Mouse (Mus musculus) right cerebral cortex, postnatal 14 days (tissue): ENCODE data around the gene Jmjd6.
A peak's percentile ranks its signal among the peaks of the same experiment; 100 is the strongest.

Experiments used
- DNase-seq: peaks from one replicate; pipeline ENCODE4 v3.0.0; 2022

The Jmjd6 gene

DNA sequence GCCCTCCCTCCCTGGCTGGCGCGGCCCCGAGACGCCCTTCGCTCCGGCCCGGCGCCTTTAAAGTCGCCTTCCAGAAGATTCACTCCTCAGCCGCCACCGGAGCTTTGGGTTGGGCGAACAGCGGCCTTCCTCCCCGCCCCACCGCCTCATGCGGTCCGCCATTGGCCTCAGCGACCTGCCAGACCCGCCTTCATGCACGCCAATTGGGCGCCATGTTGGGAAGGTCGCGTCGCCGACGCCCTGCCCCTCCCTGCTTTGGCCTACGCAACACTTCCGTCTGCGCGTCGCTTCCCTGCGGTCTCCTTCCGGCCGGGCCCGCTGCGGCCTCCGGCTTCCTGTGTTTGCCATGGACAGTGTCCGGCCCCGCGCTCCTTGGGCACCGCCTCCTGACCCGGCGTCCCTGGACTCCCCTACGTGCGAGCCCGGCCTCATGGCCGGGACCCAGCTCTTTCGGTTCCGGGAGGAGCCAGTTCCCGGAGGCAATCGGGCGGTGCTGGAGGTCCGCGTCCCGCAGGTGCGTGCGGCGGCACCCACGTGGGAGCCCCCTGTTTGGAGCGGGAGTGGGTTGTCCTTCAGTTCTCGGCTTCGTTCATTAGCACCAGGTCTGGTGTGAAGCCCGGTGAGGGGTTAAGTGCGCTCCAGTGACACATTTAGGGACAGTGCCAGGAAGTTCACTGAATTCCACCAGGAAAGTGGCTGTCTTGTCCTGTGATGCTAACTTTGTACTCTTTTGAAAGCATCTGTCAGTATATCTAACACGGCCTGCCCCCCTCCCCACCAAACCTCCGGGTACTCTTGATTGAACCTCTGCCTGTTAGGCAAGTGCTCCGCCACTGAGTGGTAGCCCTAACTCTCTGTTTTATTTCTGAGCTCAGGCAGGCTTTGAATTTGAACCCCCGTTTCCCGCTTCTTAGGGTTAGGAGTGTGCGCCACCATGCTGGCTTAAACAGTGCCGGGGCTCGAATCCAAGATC, at the start of gene Jmjd6, which contains the start of gene Mettl23:
Gene Jmjd6 (minus strand): TSS at position 189 of the 973 bp plus-strand sequence.
Gene Mettl23 (plus strand): TSS at position 18 of the 973 bp plus-strand sequence.
- peak; percentile 97 for DNase-seq

DNA sequence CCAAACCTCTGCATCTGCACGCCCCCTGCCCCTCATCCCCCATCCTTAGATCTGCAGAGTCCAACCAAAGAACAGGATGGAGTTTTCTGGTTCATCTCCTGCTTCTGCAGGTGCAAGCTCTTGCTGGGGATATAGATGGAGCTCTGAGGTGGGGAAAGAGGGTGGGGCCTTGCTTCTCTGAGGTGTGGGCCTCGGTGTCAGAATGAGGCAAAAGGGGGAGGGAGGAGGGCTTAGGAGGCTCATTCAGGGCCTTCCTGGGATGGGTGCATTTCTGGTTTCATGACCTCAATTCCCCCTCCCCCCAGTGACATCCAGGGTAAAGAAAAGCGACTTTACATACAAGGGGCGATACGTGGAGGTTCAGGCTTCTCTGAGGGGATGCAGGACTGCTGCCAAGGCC, 43.9 kb upstream of the Jmjd6 start:
- no peak for DNase-seq

GRCm38 (mm10) chr11:116885275-116886151, 42.3 kb upstream of the Jmjd6 start:
- DNase-seq: peak; percentile 83

- DNase-seq: no peak
Measured at GRCm38 (mm10) chr11:116884061-116884460, 40.8 kb upstream of the Jmjd6 start.

DNA sequence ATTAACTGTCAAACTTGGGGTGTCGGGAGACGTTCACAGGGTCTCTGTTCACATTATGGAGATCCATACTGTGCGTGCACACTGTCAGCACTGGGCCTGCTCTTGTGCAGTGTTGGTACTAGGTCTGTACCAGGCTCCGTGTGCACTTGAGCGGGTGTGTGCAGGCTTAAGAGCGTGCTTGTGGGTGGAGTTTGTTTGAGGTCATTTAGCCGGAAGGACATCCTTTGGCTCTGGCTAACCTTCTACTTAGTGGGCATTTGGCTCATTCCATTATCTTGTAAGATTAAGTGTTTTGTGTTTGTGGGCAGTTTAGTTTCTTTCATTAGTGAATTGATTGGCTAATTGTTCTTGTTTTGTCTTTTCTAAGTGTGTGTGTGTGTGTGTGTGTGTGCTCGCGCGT, 39.2 kb upstream of the Jmjd6 start:
- DNase-seq: no peak

DNA sequence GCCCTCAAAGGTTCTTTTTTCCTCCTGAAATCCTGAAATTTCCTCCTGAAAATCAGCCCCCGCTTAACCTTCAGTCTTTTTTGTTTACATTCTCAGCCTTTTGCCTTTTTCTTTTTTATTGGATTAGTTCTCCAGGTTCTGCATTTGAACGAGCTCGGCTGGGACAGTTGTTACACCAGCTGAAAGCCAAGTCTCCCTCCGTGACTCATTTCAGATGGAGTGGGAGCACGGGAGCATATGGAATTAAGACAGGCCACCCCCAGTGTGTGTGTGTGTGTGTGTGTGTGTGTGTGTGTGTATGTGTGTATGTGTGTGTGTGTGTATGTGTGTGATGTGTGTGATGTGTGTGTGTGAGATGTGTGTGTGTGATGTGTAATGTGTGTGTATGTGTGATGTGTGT, 38.2 kb upstream of the Jmjd6 start:
- no peak for DNase-seq

- DNase-seq: peak; percentile 35
Measured at GRCm38 (mm10) chr11:116880839-116881238, 37.6 kb upstream of the Jmjd6 start.

DNA sequence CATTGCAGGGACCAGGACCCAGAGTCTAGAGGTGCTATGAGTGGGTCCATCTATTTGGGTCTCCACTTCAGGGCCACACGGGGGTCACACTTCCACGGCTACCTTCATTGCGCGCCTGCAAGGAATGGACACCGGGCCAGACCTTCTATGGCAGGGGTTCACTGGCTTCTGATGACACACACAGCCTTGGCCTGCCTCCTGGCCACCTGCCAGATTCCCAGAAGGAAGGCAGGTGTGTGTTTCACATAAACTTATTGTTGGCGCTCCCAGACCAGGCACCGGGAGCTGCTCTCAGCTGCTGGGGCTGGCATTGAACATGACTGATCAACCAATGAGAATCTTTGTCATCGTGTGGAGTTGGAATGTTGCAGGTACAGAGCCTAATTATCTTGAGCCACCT, 35.2 kb upstream of the Jmjd6 start:
- no peak for DNase-seq

GRCm38 (mm10) chr11:116873987-116874386, 30.7 kb upstream of the Jmjd6 start:
- DNase-seq: peak; percentile 40

DNA sequence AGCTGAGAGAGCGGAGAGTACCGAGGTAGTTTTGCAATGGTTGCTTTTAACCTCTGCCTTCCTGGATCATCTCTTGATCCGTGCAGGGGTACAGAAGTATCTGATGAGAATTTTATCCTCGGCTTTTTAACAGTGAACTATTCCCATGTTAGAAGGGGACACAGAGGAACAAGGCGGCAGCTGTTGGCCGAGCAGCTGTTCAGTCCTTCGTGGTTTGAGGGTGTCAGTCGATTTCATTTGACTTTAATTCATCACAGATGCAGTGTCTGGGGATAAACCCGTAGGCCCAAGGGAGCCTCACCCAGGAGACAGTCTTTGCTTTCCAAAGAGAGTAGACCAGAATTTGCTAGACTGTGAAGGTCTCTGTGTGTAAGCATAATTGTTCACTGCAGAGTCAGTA, 28.3 kb upstream of the Jmjd6 start:
- no peak for DNase-seq

DNA sequence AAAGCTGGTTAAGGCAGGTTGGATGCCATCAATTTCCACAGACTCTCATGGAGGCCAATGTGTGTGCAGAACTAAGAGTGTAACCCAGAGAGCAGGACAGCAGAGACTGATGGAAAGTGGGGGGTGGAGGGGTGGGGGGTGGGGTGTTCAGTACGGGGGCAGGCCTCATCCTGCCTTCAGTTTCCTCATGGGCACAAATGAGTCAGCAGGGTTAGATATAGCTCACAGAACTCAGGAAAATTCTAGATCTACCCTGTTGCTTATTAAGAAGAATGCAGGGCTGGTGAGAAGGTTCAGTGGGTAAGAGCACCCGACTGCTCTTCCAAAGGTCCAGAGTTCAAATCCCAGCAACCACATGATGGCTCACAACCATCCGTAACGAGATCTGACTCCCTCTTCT, 26.4 kb upstream of the Jmjd6 start:
- no peak for DNase-seq

DNA sequence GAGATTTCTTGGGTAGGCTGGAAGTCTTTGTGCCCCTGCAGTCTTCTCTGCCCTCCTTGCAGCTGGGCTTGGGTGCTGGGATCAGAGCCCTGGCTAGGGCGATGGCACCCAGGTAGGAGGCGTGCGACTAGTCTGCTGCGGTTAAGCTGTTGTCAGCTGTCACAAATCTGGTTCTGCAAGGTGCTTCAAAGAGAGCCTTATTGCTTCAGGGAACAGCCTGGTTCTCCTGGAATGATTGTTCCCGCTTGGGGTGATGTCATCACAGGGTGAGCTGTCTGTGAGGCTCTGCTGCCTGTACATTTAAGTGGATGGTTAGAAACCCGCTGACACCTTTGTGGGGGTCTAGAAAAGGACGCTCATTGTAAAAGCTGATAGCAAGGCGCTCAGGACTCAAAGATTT, 26.0 kb upstream of the Jmjd6 start:
- no peak for DNase-seq

- no peak for DNase-seq
Measured at GRCm38 (mm10) chr11:116868129-116868528, 24.9 kb upstream of the Jmjd6 start.

GRCm38 (mm10) chr11:116865945-116866585, 22.8 kb upstream of the Jmjd6 start:
- no peak for DNase-seq

- no peak for DNase-seq
Measured at GRCm38 (mm10) chr11:116864444-116864843, 21.2 kb upstream of the Jmjd6 start.

GRCm38 (mm10) chr11:116857183-116857850, 14.1 kb upstream of the Jmjd6 start:
- no peak for DNase-seq

DNA sequence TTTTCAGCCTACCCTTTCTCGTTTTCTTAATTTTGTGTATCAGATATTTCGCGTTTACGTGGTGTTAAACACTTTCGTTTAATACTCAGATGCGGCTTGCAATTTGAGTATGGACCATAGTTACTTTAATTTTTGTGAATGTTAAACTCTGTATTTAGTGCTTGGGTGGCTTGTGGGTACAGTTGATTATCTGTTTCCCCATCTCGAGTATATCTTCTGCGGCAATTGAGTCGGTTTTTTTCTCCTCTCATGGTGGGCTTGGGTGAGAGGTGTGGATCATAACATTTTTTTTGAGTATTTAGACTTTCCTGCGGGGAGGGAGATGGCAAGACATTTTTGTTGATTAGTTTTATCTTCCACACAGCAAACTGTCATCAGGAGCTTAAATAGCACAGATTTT, 11.0 kb upstream of the Jmjd6 start:
- DNase-seq: no peak

- peak; percentile 98 for DNase-seq
Measured at GRCm38 (mm10) chr11:116853512-116853928, 10.3 kb upstream of the Jmjd6 start.

DNA sequence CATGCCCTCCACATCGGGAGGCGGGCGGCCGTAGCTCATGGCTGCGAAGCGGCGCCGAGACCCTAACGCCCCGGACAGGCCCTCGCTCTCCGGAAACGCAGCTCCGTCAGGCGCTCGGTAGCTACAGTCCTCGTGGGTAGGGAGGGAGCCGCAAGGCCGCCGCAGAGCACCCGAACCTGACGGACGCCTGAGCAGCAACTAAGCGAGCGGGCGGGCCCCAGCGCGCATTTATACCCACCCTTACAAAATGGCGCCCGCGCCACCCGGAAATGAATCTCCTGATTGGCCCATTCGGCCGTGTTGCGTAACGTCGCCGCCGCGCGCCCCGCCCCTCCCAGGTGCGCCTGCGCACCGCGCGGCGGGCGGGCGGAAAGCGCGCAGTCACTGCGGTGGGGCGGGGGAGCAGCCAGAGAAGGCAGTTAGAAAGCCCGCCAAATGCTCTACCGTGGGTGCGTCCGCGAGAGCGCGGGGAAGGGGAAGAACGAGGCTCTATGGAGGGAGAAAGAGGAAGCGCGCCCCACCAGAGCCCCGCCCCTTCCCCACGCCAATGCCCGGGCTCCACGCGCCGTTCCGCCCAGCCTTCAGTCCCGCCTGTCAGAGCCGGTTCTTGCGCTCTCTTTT, 9.8 kb upstream of the Jmjd6 start, which contains the start of gene Srsf2:
Gene Srsf2 (minus strand): TSS at position 204 of the 621 bp plus-strand sequence.
- DNase-seq: peak; percentile 96

- DNase-seq: peak; percentile 79
Measured at GRCm38 (mm10) chr11:116852291-116852890, 9.1 kb upstream of the Jmjd6 start, which contains the start of gene Mfsd11. Mfsd11 (plus strand) TSS chr11:116852440.
